In the genomic region with DNA sequence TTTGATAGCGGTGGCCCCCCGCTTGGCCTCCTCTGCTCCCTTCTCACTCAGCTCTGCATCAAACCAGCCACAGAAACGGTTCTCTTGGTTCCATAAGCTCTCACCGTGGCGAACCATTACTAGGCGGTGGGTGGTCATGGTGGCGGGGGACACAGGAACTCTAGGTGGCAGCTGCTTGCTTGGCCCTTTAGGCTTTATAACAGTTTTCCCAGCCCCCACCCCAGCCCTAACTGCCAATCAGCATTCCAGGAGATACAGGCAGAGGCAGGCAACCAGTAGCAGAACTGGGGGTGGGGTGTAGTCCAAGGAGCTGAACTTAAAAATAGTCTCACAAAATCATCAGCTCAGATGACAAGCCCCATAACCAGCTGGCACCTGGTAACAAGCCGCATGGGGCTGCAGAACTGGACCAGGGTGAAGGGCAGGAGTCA, we compare ENCODE assay signal across 8 mouse cellular contexts. TPM values are rescaled to one million over a fixed set of nuclear protein-coding genes. Genes with fewer than 3 reads are reported as not detected.
DNase-seq lines count a peak whose midpoint lies in the region; ATAC-seq and TF ChIP-seq lines count a peak whose summit lies in the region.

Gene Pgam2, minus strand, starts transcription at position 183 of the 431 bp plus-strand sequence.

- peaks cover 14% of the 10 kb centered on the region for H3K36me3 ChIP-seq in ES-Bruce4 (ENCODE audit: control insufficient read depth, insufficient read depth, low read length, poor library complexity, severe bottlenecking)
- peaks cover 17% of the 10 kb centered on the region for H3K36me3 ChIP-seq in intestine, embryonic 15.5 days
- H3K36me3 ChIP-seq in midbrain, embryonic 16.5 days (ENCODE audit: control insufficient read depth, insufficient read depth, low read length): peaks cover 14% of the 10 kb centered on the region

- TF ChIP-seq EP300 in ES-Bruce4 (IDR thresholded peaks at IDR 0.05; ENCODE audit: insufficient read depth, low read depth, low read length): no peak

- peak; percentile 68 for ATAC-seq in frontal cortex, adult (ENCODE audit: low TSS enrichment)
- ATAC-seq in intestine, embryonic 15.5 days: no peak
- ATAC-seq in midbrain, embryonic 16.5 days: 0 out of 2 replicates have a peak, but pooled peaks have one; percentile 12

- H3K4me3 ChIP-seq in ES-Bruce4 (ENCODE audit: low read depth, low read length): peak within 1 kb of the TSS; percentile 26
- H3K4me3 ChIP-seq in gastrocnemius, adult 2 months: peak within 1 kb of the TSS; percentile 80
- no peak within 1 kb of the TSS for H3K4me3 ChIP-seq in intestine, embryonic 15.5 days (replicated peaks)
- H3K4me3 ChIP-seq in midbrain, embryonic 16.5 days (ENCODE audit: low read depth, low read length): no peak within 1 kb of the TSS

- TF ChIP-seq CTCF in ES-Bruce4 (IDR thresholded peaks at IDR 0.05; ENCODE audit: low read depth, low read length): no peak
- no peak for TF ChIP-seq CTCF in gastrocnemius, adult 2 months (IDR thresholded peaks at IDR 0.05)

- no peak for DNase-seq in frontal cortex, postnatal 25 days (ENCODE audit: low spot score in 2 of 2)
- DNase-seq in gastrocnemius, adult 2 months: peak; percentile 87
- no peak for DNase-seq in urinary bladder, postnatal 10 days (ENCODE audit: low spot score)
- no peak for DNase-seq in cerebellum, adult 9-11 months

- 46% methylated on average over 8 of the region's 8 CpGs for WGBS in intestine, embryonic 15.5 days
- WGBS in midbrain, embryonic 16.5 days: 52% methylated on average over 8 of the region's 8 CpGs

- no peak within 1 kb of the TSS for H3K9ac ChIP-seq in ES-Bruce4 (ENCODE audit: low read depth, poor library complexity, severe bottlenecking)
- H3K9ac ChIP-seq in intestine, embryonic 15.5 days: no peak within 1 kb of the TSS
- H3K9ac ChIP-seq in midbrain, embryonic 16.5 days (ENCODE audit: low read depth, low read length): peak within 1 kb of the TSS; percentile 12; the same call in 1 of the 2 replicates

- H3K27ac ChIP-seq in ES-Bruce4 (ENCODE audit: insufficient read depth, low read length): no peak within 1 kb of the TSS
- H3K27ac ChIP-seq in gastrocnemius, adult 2 months: peak within 1 kb of the TSS; percentile 98
- peak within 1 kb of the TSS; percentile 18; the same call in 1 of the 2 replicates for H3K27ac ChIP-seq in intestine, embryonic 15.5 days
- no peak within 1 kb of the TSS for H3K27ac ChIP-seq in midbrain, embryonic 16.5 days (ENCODE audit: low read length)

- intact Hi-C loops in gastrocnemius, adult 2 months (cut with DNase I): loop anchor here (2.0 kb wide), 1 partner anchor 33 kb away; no protein-coding TSS in a partner anchor

- no peaks in the 10 kb centered on the region for H3K9me3 ChIP-seq in ES-Bruce4 (replicated peaks; ENCODE audit: control insufficient read depth, insufficient read depth, low read length, poor library complexity, severe bottlenecking)
- H3K9me3 ChIP-seq in intestine, embryonic 15.5 days: no peaks in the 10 kb centered on the region
- no peaks in the 10 kb centered on the region for H3K9me3 ChIP-seq in midbrain, embryonic 16.5 days (replicated peaks; ENCODE audit: control insufficient read depth, low read length, poor library complexity, severe bottlenecking)

- H3K4me1 ChIP-seq in ES-Bruce4 (ENCODE audit: control insufficient read depth, insufficient read depth, low read length): peaks cover 9% of the 10 kb centered on the region
- H3K4me1 ChIP-seq in intestine, embryonic 15.5 days (replicated peaks): peaks cover 21% of the 10 kb centered on the region
- no peaks in the 10 kb centered on the region for H3K4me1 ChIP-seq in midbrain, embryonic 16.5 days (ENCODE audit: control insufficient read depth, insufficient read depth, low read length)

- no peaks in the 10 kb centered on the region for H3K27me3 ChIP-seq in ES-Bruce4 (ENCODE audit: control insufficient read depth, insufficient read depth, low read length, poor library complexity, severe bottlenecking)
- H3K27me3 ChIP-seq in intestine, embryonic 15.5 days (replicated peaks): no peaks in the 10 kb centered on the region
- H3K27me3 ChIP-seq in midbrain, embryonic 16.5 days (ENCODE audit: control insufficient read depth, insufficient read depth, low read depth, low read length): no peaks in the 10 kb centered on the region

- TF ChIP-seq POLR2A in ES-Bruce4 (IDR thresholded peaks at IDR 0.05; ENCODE audit: insufficient read depth, low read length): no peak

- no peak within 1 kb of the TSS; the same call in 1 of the 2 replicates for H3K4me2 ChIP-seq in intestine, embryonic 15.5 days (replicated peaks)
- H3K4me2 ChIP-seq in midbrain, embryonic 16.5 days (ENCODE audit: low read length): no peak within 1 kb of the TSS

RNA-seq across cellular contexts. Expression of gene Pgam2, which starts in this region (rescaled TPM):
- 1.6 and 2.2 TPM in 2 replicates for polyA plus RNA-seq in ES-Bruce4 (2011; ENCODE audit: insufficient read depth, insufficient read length, low read depth, missing spikeins)
- 1,000 to 10,000 TPM; 2,835 to 2,943 TPM for total RNA-seq in gastrocnemius, adult 2 months (2021)
- 10.4 and 10.8 TPM in 2 replicates for polyA plus RNA-seq in intestine, embryonic 15.5 days (2015; fragmentation: Nextera tagmentation; extraction: Ambion mirVana)
- 2.4 and 3.1 TPM in 2 replicates for polyA plus RNA-seq in midbrain, embryonic 16.5 days (2015; fragmentation: Nextera tagmentation; extraction: Ambion mirVana)

Comparison
In these comparisons a context has a peak if more than half of its experiments do, and no peak if none do; other contexts are left out.
1. H3K27ac ChIP-seq: peak in gastrocnemius, adult 2 months (single experiment) and intestine, embryonic 15.5 days (single experiment); none in ES-Bruce4 (single experiment) and midbrain, embryonic 16.5 days (single experiment).
2. H3K4me3 ChIP-seq: peak in ES-Bruce4 (single experiment) and gastrocnemius, adult 2 months (single experiment); none in intestine, embryonic 15.5 days (single experiment) and midbrain, embryonic 16.5 days (single experiment).